Mouse (Mus musculus) gastrocnemius, postnatal 14 days (tissue): ENCODE data around the gene Snx4. TPM values are rescaled to one million over a fixed set of nuclear protein-coding genes. Genes with fewer than 3 reads are reported as not detected.
"Not testable (repeated sequence)": the region's sequence is repeated elsewhere in the genome, so short reads cannot be mapped to it uniquely, and the experiment has no call there.

Experiments used
- DNase-seq: peaks from one replicate; pipeline ENCODE4 v3.0.0; 2021; ENCODE audit warnings: mixed read lengths
- intact Hi-C: fragments of 180-260 bp; cut with DNase I; formaldehyde crosslinking; loops from one replicate; pipeline ENCODE4 v1.15.1; 2025; ENCODE audit warnings: low total_unique reads
- long read RNA-seq, 2 experiments: library from polyadenylated mRNA; stranded (forward); transcript quantifications; one replicate each; pipeline ENCODE4 v2.0.0; 2021
- total RNA-seq, 2 experiments: library from RNA; stranded (reverse); gene quantifications; 2 replicates each; pipeline ENCODE4 v1.2.3; 2021

Gene Snx4
- 10 to 100 TPM; 19.5 to 22.3 TPM for total RNA-seq
- long read RNA-seq, experiment 1, transcript Snx4-201 (14 exons, 3,161 nt): major isoform, 34 of 40 reads
- long read RNA-seq, experiment 1, partial matches to known transcripts: 1 of 40 reads
- long read RNA-seq, experiment 1, other reads (novel, unspliced or antisense): 5 of 40 reads
- long read RNA-seq, experiment 2, transcript Snx4-201 (14 exons, 3,161 nt): major isoform, 34 of 35 reads
- long read RNA-seq, experiment 2, partial matches to known transcripts: 1 of 35 reads
- long read RNA-seq, experiment 2, other reads (novel, unspliced or antisense): 0 of 35 reads

DNA sequence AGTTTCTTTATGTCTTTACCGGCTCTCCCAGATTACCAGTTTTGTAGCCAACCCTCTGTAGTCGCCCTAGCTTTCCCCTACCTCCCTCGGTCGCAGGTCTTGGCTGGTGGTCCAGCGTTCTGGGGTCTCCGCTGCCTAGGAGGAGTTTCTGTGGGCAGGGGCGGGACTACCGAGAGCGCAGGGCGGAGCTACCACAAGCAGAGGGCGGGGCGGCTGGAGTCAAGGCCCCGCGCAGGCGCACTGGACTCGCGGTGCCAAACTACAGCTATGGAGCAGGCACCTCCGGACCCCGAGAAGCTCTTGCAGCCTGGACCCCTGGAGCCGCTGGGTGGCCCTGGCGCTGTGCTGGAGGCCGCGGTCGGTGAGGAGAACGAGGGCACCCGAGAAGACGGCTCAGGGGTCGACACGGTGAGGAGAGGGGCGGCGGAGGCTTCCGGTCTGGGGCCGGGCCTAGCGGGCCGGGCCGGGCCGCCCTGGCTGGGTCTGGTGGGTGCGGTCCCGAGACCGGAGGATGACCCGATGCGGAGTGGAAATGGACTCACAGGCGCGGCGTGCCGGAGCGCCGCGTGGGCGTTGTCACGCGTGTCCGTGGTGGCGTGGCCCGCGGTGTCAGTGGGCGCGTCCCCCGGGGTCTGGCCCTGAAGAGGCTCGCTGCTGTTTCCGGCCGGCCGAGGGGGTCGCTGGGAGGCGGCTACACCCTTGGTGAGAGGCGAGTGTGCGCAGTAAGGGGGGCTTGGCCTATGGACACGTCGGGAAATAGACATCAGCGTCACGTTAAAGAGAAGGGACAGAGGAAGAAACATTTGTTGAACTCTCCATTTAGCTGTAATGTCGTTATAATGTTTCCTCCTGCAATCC lies at the start of gene Snx4:
TSS of gene Snx4 (plus strand) at position 249 of the 858 bp plus-strand sequence.
- DNase-seq: peak; percentile 95
- intact Hi-C loops: no loop called here

DNA sequence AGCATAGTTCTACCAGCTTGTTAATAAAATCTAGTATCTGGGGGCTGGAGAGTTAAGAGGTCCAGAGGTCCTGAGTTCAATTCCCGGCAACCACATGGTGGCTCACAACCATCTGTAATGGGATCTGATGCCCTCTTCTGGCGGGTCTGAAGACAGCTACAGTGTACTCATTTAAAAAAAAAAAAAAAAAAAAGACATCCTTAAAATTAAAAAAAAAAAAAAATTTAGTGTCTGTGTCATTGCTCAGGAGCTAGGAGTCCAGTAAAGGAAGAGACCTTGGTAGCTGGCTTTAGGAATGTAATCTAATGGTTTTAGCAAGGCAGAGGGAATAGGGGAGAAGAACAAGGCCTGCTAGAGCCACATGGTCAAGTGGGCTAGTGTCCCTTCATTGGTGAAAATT lies 40.4 kb upstream of the Snx4 start:
- intact Hi-C loops: no loop called here
- no peak for DNase-seq

DNA sequence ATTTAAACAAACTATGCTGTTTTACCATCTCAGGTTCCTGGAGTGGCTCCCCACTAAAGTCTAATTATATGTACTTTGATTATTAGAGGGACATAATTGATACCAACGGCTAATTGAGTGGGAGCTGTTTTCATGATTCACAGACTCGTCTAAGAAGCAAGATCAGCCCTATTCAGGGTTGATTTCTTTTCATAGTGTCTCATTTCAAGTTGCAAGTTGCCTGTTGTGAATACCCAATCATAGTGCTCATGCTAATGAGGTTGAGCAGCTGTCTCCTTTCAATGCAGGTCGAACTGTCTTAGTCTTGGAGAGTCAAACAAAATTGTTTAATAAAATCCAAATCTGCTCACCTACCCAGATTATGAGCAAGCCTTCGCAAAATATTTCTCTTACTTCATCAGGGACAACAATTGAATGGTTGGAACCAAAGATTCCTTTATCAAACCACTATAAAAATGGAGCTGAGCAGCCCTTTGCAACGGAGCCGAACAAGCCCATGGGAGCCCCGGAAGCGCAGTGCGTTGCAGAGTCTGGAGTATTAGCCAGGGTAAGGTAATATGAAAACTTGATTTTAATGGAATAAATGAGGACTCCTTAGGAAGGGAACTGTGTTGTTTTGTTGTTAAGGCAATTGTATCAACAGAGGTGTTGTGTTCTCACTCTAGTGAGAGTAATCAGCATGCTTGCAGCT lies 34.8 kb upstream of the Snx4 start:
- intact Hi-C loops: no loop called here

DNA sequence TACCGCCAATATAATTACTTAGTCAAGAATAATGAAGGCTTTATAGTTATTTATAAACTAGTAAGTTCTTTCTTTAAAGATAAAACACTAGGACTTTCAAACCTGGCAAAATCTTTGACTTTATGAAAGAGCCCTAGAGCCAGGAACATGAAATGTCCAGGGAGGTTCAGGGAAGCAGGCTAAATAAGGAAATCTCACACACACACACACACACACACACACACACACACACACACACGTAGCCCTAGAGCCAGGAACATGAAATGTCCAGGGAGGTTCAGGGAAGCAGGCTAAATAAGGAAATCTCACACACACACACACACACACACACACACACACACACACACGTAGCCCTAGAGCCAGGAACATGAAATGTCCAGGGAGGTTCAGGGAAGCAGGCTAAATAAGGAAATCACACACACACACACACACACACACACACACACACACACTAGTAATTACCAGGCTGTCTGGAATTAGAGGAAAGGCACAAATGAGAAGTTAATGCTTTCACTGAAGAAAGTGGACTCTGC lies 33.6 kb upstream of the Snx4 start:
- intact Hi-C loops, DNase-seq: not testable (repeated sequence)

More for the DNA sequence above, 34.8 kb upstream of the Snx4 start:
- no peak for DNase-seq

DNA sequence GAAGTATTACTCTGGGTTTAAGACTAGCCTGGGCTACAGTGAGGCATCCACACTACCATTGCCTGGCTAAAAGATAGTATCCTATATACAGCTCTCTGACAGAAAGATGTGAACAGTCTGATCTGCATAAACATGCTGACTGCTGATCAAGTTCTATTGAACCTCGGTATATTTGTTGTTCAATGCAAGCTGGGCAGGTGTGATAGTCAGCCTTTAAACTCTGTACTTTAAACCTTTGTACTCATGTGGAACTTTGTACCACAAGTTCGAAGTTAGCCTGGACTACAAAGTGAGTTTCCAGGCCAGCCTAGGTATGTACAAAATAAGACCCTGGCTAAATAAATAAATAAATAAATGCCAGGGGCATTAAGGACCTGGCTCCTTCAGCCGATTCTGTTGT lies 28.8 kb upstream of the Snx4 start:
- intact Hi-C loops: no loop called here
- DNase-seq: no peak

DNA sequence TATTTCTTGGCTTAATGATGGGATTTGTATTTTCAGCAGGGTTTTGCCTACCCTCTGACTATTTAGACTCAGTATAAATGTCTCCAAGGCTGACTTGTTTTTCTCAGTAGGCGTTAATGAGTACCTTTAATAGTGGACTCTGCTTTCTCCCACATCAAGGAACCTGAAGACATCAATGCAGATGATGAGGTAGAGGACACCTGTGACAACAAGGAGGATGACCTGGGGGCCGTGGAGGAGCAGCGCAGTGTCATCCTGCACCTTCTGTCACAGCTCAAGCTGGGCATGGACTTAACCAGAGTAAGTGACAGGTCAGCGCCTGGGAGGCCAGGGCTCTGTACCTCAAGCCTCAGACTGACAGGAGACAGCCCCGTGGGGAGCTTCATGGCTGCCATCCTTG lies 26.9 kb upstream of the Snx4 start:
- DNase-seq: no peak
- intact Hi-C loops: no loop called here

DNA sequence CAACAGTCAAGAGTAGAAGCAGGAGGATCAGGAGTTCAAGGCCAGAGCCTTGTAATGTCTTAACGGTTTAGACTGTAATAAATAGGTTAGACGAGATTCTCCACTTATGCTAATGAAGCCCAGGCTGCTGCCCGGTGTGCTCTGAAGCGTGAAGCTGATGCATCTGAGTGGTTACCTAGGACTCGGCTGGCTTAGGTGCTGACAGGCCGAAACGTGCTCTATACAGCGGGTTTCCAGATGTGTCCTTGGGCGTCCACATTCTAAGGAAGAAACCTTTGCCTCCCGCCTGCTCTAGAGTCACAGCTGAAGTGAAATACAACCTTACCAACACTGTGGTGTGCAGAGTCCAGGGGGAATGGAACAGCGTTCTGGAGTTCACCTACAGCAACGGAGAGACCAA lies 17.1 kb upstream of the Snx4 start:
- intact Hi-C loops: no loop called here
- no peak for DNase-seq

DNA sequence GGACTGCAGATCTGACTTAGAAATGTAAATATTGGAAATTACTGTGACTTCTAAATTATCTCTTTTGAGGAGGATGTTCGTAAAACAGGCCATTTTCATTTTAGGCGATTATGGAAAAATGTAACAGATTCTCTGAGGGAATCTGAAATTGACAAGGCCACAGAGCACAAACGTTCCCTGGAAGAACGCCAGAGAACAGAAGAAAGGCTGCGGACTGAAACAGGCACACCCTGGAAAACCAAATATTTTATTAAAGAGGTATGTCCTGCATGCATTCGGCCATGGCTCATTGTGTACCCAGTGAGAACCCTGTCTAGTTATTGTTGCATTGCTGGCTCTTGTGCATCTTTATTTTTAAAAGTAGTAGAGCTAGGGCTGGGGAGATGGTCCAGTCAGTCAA lies 15.1 kb upstream of the Snx4 start:
- no peak for DNase-seq
- intact Hi-C loops: no loop called here

DNA sequence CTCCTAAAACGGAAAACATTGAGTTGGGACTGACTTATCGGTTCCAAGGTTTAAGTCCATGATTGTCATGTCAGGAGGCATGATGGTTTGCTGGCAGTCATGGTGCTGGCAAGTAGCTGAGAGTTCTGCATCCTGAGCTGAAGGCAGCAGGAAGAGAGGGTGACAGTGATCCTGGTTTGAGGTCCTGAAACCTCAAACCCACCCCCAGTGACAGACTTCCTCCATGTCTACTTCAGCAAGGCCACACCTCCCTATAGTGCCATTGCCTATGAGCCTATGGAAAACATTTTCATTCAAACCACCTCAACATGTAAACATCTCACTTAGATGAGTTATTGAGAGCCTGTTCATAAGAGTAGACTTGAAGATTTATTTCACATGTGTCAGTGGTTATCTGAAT lies 11.9 kb upstream of the Snx4 start:
- intact Hi-C loops: no loop called here
- DNase-seq: no peak

DNA sequence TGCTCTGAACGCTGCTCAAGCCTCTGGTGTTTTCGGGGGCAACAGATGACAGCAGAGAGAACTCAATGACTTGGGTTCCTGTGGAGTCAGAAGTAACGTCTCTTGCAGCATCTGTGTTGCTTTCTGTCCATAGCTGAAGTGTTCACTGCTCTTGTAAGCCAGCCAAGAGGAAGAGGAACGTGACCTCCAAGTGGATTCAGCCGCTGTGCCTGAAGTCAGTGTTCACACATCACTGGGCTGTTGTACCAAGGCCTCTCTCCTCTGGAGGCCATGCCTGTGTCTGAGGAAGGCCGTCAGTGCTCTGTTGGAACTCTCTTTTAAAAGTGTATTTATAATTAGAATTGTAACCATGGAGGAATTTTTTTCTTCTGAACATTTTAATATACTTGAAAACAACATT lies 9.2 kb upstream of the Snx4 start:
- intact Hi-C loops: no loop called here
- DNase-seq: no peak

DNA sequence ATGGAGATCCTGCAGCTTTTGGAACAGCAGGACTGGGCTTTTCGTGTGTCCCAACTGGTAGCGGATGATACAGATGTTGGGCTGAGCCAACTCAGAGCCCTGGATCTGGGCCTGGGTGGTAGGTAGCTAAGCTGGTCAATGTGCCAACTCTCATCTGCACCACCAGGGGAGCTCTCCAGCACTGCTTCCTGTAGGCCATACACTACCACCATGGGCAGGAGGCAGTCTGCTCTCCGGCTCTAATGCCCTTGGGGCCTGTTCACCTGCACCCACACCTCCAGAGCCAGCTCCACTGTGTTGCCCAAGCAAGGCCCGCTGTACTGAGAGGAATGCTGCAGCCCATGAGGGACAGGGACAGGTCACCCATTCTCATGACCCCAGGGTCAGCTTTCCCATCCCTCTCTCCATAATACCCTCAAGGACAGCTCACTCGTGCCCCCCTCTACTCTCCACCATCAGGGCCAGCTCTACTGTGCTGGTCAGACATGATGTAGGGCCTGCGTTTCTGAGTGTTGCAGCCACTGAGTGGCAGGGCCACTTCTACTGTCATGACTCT lies 7.0 kb upstream of the Snx4 start:
- intact Hi-C loops: no loop called here
- no peak for DNase-seq

DNA sequence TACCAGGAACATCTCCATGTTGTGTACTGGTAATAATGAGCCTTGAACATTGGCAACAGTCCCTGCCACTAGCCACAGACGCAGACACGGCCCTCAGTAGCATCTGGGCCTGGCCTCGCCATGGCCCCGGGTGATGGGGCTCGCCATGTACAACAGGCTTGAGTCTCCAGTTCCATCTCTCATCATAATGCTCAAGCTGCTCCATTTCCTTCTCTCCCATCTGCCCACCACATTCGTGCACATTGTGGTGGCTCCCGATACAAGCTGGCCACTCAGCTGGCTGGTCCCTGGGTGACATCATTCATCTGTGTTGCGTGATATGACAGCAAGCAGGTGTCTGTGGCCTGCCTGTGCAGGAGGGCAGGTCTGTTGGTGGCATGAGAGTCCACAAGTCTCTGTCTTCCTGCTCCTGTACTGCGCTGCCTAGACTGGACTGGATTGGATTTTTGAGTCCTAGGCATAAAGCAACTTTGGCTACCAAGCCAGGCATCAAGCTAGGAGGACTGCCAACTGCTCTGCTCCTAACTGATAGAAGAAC lies 6.2 kb upstream of the Snx4 start:
- intact Hi-C loops: no loop called here

DNA sequence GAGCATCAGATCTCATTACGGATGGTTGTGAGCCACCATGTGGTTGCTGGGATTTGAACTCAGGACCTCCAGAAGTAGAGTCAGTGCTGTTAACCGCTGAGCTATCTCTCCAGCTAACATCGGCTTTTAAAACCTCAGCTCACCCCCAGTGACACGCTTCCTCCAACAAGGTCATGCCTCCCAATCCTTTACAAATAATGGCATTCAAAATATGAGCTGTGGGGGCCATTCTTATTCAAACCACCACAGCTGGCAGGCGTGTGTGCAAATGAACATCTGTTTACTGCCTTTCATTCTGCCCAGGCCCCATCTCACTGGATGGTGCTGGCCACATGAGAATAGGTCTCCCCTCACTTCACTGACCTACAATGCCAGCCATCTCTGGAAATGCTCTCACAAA lies 4.7 kb upstream of the Snx4 start:
- DNase-seq: no peak
- intact Hi-C loops: no loop called here

More for the DNA sequence above, 6.2 kb upstream of the Snx4 start:
- no peak for DNase-seq

DNA sequence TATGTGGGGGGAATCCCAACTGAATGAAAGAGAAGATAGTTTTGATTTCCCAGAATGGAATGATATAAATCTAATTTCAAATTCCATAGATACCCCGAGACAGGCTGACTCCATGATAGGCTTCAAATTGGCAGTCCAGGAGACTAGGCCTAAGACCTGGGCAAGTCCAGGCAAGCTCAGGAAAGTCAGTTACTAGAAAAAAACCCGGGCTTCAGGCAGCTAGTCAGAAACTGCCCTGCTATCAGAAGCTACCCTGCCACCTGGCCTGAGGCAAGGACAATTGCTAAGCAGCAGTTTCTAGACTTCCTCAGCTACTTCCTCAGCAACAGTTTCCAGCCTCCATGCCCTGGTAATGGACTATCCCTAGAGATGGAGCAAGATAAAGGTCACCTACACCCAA lies 4.2 kb upstream of the Snx4 start:
- intact Hi-C loops: no loop called here
- DNase-seq: no peak

DNA sequence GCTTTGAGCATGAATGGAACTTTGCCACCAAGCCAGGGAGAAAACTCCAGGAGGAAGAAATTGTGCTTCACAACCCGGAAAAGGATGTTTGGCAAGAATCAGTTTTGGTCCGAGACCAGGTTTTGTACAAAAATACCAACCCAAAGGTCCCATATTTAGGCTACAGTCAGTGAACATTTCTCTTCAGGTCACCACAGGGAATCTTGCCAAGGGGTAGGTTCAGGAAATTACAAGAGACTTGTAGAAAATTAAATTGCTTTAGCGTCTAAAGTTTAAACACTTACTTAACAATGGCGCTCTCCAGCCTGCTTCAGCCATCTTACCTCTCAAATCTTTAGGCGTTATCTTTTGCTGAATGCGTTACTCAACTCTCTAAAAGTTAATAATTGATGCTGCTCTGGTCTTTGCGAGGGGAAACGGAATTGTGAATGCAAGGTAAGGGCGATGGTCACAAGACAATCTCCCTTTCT lies 556 bp upstream of the Snx4 start:
- DNase-seq: no peak
- intact Hi-C loops: no loop called here

DNA sequence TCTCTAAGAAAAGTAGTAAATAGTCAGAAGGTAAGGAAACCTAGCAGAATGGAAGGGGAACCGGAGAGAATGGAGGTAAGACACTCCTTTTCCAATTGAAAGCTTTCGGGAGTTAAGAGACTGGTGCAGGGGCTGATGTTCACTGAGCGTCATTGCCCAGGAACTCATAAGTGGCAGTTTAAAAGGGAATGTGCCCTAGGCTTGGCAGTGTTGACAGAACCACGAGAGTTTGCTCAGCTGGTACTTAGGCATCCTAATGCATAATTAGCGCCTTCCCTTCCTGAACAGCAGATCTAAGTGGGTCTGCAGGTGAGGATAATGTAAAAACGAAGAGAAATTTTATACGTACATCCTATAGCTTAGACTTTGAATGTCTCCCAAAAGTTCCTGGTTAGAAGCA lies 4.4 kb downstream of the Snx4 start:
- no peak for DNase-seq
- intact Hi-C loops: no loop called here

DNA sequence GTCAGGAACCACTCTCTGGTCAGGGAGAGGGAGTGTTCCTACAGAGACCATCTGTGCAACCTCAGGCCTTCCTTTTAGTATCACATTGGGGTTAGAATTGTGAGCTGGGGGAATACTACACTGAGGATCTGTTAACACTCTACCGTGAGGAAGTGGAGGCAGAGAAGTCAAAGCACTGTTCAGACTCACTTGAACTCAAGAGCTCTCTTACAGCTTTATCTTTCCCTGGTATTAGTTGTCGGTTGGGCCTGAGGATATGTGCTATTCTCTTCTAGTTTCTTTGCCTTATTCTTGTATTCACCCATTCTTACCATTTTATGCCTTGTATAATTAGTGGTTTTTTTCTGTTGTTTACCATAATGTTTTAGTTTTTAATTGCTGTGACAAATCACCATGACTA lies 7.3 kb downstream of the Snx4 start:
- DNase-seq: no peak
- intact Hi-C loops: no loop called here

DNA sequence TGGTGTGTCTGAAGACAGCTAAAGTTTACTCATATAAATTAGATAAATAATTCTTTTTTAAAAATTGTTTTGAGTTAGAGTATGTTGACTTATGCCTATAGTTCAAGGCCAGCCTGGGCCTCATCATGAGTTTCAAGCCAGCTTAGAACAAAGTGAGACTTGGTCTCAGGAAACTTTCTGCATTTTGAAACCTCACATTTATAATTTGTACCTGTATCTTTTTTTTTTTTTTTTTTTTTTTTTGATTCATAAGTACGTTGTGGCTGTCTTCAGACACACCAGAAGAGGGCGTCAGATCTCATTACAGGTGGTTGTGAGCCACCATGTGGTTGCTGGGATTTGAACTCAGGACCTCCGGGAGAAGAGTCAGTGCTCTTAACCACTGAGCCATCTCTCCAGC lies 8.6 kb downstream of the Snx4 start:
- intact Hi-C loops: no loop called here
- no peak for DNase-seq

DNA sequence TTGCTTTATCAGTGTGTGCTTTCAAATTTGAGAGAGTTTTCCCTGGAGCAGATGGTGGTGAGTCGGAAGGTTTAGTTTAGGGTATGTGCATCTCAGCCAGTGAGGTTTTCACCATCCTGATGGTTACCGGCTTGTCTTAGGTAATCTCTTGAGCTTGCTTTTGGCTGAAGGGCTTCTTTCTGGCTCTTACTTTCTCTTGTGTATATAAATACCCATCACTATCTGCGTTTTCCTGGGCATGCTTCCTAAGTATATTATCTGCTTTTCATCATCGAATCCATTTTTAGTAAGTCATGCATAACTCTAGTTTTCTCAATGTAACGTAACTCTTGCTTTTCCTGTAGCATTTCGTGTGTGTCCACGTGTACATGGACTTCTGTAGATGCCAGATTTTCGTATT lies 9.6 kb downstream of the Snx4 start:
- intact Hi-C loops: no loop called here
- DNase-seq: no peak
